Mouse (Mus musculus) neutrophil, adult 5-6 weeks (primary cell): Measurements from ENCODE around the gene Zfp945. TPM values are rescaled to one million over a fixed set of nuclear protein-coding genes. Genes with fewer than 3 reads are reported as not detected.
"Not testable (repeated sequence)": the region's sequence is repeated elsewhere in the genome, so short reads cannot be mapped to it uniquely, and the experiment has no call there.

Source experiments
- ATAC-seq: fragments of 151-379, 151-347 bp; 2 replicates; pipeline ENCODE4 v1.8.0; 2017; ENCODE audit warnings: mild to moderate bottlenecking, moderate TSS enrichment; ENCODE audit not compliant: insufficient number of reproducible peaks, poor library complexity, low FRiP score, severe bottlenecking; ENCODE audit errors: extremely low read depth
- total RNA-seq: library from RNA; stranded (forward); fragments of 200-1000 nt; gene quantifications from 2 replicates; pipeline ENCODE4 v1.2.3, GENCODE M21; 2017

Gene Zfp945
- 16.1 and 16.2 TPM in 2 replicates for total RNA-seq

GRCm38 (mm10) chr17:22866845-22867481, at the start of gene Zfp945:
Gene Zfp945, minus strand, starts transcription at chr17:22867134.
- ATAC-seq, result peak; percentile 59

- ATAC-seq, result no peak
Observed at GRCm38 (mm10) chr17:22888302-22888701, 21.4 kb upstream of the Zfp945 start.

GRCm38 (mm10) chr17:22884059-22884698, 17.2 kb upstream of the Zfp945 start:
- ATAC-seq, result no peak

GRCm38 (mm10) chr17:22877427-22878307, 10.7 kb upstream of the Zfp945 start:
- ATAC-seq, result no peak

- ATAC-seq, result peak; percentile 90
Observed at GRCm38 (mm10) chr17:22876316-22876715, 9.4 kb upstream of the Zfp945 start.

- ATAC-seq, result not testable (repeated sequence)
Observed at GRCm38 (mm10) chr17:22875549-22875948, 8.6 kb upstream of the Zfp945 start.

- peak; percentile 55; the same call in 1 of the 2 replicates for ATAC-seq
Observed at GRCm38 (mm10) chr17:22866421-22866844, 501 bp downstream of the Zfp945 start.

GRCm38 (mm10) chr17:22821166-22821565, 45.8 kb downstream of the Zfp945 start:
- ATAC-seq, result no peak

GRCm38 (mm10) chr17:22818199-22818595, 48.7 kb downstream of the Zfp945 start:
- no peak for ATAC-seq

- ATAC-seq, result no peak
Observed at GRCm38 (mm10) chr17:22817471-22818198, 49.3 kb downstream of the Zfp945 start.

- no peak for ATAC-seq
Observed at GRCm38 (mm10) chr17:22799707-22800106, 67.2 kb downstream of the Zfp945 start.

Other genes with a start within 250 kb of the Zfp945 start
- gene Vmn2r113, start 75.8 kb upstream of the Zfp945 start, total RNA-seq, result under 0.01 TPM in 2 replicates
- gene Vmn2r-ps130, start 194.0 kb upstream of the Zfp945 start, total RNA-seq, result not detected in 2 replicates